Mouse (Mus musculus): Measurements from ENCODE around the gene Med29. TPM values are rescaled to one million over a fixed set of nuclear protein-coding genes. Genes with fewer than 3 reads are reported as not detected.
A peak's percentile ranks its signal among the peaks of the same experiment; 100 is the strongest.

Med29 gene
- total RNA-seq, 2 experiments from 2014 or later = 22.1 to 28.3 TPM

DNA sequence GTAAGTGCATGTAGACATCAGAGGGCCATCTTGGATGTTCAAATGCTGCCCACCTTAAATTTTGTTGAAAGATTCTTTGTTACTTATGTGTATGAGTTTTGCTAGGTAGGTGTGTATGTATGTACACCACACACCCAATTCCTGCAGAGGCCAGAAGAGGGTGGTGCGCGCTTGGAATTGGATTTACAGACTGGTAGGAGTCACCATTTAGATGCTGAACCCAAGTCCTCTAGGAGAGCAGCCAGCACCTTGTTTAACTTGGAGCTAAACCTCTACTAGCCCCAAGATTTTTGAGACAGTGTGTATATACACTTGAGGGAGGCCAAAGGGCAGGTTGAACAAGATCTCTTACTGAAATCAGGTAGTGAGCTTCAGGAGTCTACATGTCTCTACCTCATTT lies 39.2 kb downstream of the Med29 start:
- no peak for TF ChIP-seq CTCF (IDR thresholded peaks at IDR 0.05)
- DNase-seq = no peak
- no peak overlapping the region for H3K4me3 ChIP-seq
- H3K27ac ChIP-seq = no peak overlapping the region
- intact Hi-C loops (cut with DNase I) = loop anchor here (2.0 kb wide), 1 partner anchor 18 kb away; no protein-coding TSS in a partner anchor

DNA sequence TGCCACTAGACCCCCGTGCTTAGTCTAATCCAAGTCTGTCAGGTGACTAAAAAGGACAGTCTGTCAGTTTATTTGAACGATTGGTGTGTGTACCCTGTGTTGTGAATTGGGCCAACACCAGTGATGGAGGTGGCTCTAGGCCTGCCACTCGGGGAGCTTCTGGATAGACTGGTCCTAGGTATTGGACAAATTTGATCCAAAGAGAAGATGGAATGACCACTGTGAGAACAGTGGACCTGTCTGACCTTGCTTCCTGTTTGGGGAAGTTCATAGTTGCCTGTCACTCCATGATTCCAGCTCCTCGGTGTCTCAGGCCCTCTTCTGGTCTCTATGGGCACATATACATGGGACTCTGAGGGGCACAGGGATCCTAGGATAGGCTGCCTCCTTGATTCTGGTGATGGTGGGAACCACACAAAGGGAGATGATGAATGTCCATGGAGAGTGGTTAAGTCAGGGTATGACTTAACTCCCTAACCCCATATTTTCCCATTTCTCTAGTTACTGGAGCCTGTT lies 40.8 kb downstream of the Med29 start:
- DNase-seq = no peak
- Histone ChIP-seq H3K27ac (peak overlapping the region; percentile 92), H3K4me3 (peak overlapping the region; percentile 91)
- TF ChIP-seq CTCF (IDR thresholded peaks at IDR 0.05) = no peak
- intact Hi-C loops (cut with DNase I) = loop anchor here (2.0 kb wide), 1 partner anchor 19 kb away; no protein-coding TSS in a partner anchor

DNA sequence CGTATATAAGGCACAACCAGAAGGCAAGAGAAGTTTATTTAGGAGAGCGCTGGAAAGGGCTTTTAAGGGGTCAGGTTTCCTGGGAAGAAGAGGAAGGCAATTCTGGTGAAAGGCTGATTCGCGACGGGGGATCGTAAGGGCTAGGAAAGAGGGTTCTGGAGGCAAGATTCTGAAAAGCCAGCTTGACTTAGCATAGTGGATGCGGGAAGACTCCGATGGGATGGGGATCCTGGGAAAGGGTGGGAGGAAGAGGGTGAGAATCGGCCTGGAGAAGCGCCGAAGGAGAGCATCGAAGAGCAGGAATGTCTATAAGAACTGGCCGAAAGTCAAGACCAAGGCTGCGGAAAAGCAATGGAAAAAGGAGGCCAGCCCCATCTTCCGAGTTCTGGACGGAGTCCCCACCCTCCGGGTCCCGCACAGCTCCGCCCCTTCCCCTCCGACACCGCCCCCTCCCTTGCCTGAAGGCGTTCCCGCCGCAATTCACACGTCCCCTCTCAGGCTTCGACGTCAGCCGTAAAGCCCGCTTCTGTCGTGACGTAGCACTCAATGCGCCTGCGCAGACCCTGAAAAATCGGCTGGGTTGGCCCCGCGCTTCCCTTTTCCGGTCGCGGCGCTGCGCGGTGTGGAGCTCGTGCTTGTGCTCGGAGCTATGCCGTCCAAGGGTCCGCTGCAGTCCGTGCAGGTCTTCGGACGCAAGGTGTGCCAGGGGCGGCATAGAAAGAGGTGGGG lies 42.2 kb downstream of the Med29 start, which contains the start of gene Rps16:
Gene Rps16 (plus strand): TSS at position 498 of the 729 bp plus-strand sequence.
- DNase-seq = peak; percentile 99
- no peak for TF ChIP-seq CTCF (IDR thresholded peaks at IDR 0.05)
- intact Hi-C loops (cut with DNase I) = no loop called here
- H3K4me3 ChIP-seq = peak within 1 kb of the TSS; percentile 91
- peak within 1 kb of the TSS; percentile 92 for H3K27ac ChIP-seq

DNA sequence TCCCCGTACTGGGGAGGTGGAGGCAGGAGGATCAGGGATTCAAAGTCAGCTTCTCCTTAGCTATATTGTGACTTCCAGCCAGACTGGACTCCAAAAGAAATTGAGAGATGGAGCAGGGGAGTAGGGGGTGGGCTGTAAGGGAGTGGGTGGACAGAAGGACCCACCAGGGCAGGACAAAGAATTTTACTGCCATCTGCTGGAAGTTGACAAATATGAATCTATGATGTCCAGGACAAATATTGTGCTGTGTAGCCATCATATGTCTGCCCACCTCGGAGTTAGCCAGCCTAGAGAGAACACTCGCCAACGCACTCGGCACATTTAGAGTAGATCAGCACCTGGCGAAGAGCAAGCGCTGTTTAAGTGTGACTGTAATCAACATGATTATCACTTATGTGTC lies 43.9 kb downstream of the Med29 start:
- Histone ChIP-seq H3K4me3 (no peak overlapping the region), H3K27ac (no peak overlapping the region)
- intact Hi-C loops (cut with DNase I) = loop anchor here (5.0 kb wide), 1 partner anchor 71 kb away; the partner anchor contains the start of gene Eid2b
- TF ChIP-seq CTCF (IDR thresholded peaks at IDR 0.05) = peak; percentile 14; the same call in 1 of the 2 replicates
- no peak for DNase-seq

DNA sequence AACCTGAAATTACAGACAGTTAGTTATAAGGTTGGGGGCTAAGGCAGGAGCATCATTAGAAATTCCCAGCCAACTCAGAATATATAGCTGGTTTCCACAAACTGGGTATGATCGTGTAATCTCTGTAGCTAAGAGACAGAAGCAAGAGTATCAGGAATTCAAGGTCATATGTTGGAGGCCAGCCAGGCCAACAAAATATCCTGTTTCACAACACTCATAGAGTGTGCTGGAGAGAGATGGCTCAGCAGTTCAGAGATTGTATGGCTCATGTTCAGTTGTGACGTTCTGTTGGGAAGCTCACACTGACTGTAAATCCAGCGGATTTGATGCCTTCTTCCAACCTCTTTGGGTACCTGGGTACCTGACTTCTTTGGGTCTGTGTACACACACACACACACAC lies 44.8 kb downstream of the Med29 start:
- TF ChIP-seq CTCF (IDR thresholded peaks at IDR 0.05) = no peak
- H3K4me3 ChIP-seq = no peak overlapping the region
- peak; percentile 63 for DNase-seq
- intact Hi-C loops (cut with DNase I) = loop anchor here (5.0 kb wide), 1 partner anchor 70 kb away; the partner anchor contains the start of gene Eid2b
- H3K27ac ChIP-seq = 0 out of 2 replicates have a peak overlapping the region, but pooled peaks have one; percentile 35

DNA sequence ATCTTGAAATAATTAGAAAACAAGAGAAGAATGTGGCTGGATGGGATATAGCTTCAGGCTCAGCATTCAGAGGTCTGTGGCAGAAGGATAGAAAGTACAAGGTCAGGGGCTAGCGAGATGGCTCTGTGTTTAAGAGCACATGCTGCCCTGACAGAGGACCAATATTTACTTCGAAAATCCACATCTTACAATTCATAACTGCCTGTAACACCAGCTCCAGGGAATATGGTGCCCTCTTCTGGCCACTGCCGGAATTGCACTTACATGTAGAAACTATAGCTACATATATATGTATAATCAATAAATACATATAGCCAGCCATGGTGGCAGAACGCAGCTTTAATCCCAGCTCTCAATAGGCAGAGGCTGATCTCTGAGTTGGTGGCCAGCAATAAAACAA lies 47.9 kb downstream of the Med29 start:
- TF ChIP-seq CTCF (IDR thresholded peaks at IDR 0.05) = peak; percentile 76
- intact Hi-C loops (cut with DNase I) = loop anchor here (5.0 kb wide), 1 partner anchor 67 kb away; the partner anchor contains the start of gene Eid2b
- H3K4me3 ChIP-seq = no peak overlapping the region
- DNase-seq = peak; percentile 55
- no peak overlapping the region for H3K27ac ChIP-seq

DNA sequence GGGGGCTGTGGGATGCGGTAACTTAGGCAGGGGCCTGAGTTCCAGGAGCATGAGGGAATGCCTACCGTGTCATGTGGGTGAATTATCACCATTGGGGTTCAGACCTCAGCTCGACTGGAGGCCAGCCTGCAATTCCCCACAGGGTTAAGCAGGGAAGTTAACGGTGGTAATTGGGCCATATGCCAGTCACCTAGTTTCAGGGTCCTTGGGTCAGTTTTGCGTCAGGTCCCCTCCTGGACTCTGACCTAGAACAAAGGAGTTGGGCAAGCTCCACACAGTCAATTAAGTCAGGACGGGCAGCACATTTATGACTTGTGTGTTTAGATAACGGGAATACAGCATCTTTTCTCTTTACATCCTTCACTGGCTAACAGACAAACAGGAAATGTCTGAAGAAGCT lies 51.1 kb downstream of the Med29 start:
- DNase-seq = no peak
- no peak overlapping the region for H3K4me3 ChIP-seq
- intact Hi-C loops (cut with DNase I) = no loop called here
- no peak for TF ChIP-seq CTCF (IDR thresholded peaks at IDR 0.05)
- H3K27ac ChIP-seq = no peak overlapping the region

DNA sequence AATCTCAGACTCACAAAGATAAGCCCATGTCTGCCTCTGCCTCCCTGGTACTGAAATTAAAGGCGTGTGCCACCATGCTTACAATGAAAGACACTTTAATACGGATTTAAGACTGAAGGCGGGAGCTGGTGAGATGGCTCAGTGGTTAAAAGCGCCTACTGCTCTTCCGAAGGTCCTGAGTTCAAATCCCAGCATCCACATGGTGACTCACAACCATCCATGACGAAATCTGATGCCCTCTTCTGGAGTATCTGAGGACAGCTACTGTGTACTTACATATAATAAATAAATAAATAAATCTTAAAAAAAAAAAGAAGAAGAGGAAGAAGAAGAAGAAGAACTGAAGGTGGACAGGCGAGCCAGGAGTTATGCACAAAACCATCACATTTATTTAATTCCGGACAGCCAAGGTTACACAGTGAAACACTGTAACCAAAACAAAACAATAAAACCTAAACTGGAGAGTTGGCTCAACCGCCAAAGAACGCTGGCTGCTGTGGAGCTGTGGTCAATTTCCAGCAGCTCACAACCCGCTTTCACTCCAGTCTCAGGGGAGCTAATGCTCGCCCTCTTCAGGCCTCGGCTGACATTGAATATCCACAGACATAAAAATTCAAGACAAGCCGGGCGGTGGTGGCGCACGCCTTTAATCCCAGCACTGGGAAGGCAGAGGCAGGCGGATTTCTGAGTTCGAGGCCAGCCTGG lies 53.1 kb downstream of the Med29 start:
- intact Hi-C loops (cut with DNase I) = loop anchor here (5.0 kb wide), 1 partner anchor 162 kb away; the partner anchor contains the start of gene Dyrk1b
- peak overlapping the region; percentile 77 for H3K4me3 ChIP-seq
- peak; percentile 52 for TF ChIP-seq CTCF (IDR thresholded peaks at IDR 0.05)
- H3K27ac ChIP-seq = peak overlapping the region; percentile 96
- peak; percentile 78 for DNase-seq

DNA sequence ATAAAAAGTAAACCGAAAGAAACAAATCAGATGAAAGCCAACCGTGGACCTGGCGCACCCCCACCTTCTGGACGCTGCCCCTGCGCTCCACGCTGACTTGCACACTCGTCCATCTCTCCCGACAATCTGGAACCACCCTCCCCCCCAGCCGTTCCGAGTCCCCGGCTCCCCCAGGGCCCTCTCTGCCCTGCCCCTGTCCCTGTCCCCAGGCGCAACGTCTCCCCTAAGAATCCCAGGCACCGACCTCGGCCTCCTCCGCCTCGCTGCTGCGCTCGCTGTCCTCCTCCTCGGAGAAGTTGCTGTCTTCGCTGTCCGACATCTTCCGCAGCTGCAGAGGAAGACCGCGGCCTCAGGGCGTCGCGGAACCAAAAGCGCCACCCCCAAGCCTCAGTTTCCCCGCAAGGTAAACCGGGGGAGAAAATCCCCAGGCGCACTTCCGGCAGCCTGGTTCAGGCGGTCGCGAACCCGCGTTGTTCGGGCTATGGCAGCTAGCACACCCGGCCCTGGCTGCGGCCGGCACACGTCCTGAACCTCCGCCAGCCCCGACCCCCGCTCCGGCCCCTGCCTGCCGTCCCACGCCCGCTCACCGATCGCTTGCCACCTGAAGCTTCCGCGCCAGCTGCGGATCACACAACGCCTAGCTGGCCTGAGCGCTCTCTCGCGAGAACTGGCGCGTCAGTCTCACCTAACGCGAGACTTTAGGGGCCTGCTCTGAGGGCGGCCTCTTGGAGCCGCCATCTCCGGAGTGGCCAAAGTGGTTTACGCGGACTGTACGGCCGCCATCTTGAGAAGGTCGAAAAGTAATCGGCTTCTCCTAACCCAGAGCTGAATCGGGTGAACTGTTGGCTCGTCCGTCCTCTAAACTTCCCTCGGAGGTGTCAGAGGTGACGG lies 54.2 kb downstream of the Med29 start, which contains the start of gene Supt5:
Gene Supt5 (minus strand): TSS at position 639 of the 891 bp plus-strand sequence.
- DNase-seq = peak; percentile 99
- intact Hi-C loops (cut with DNase I) = loop anchor here (5.0 kb wide), 1 partner anchor 161 kb away; the partner anchor contains the start of gene Dyrk1b
- Histone ChIP-seq H3K4me3 (peak within 1 kb of the TSS; percentile 77), H3K27ac (peak within 1 kb of the TSS; percentile 96)
- no peak for TF ChIP-seq CTCF (IDR thresholded peaks at IDR 0.05)

Other genes with a start within 250 kb of the Med29 start
- gene Fbl, start 223.0 kb downstream of the Med29 start, total RNA-seq (2021) = 10 to 100 TPM; 21.2 to 28.9 TPM
- 10 to 100 TPM; 65.3 to 78.6 TPM for gene Dyrk1b, start 213.2 kb downstream of the Med29 start, total RNA-seq (2021)
- gene Eid2, start 124.8 kb downstream of the Med29 start, total RNA-seq (2021) = 1 to 10 TPM; 6.4 to 6.8 TPM
- 1 to 10 TPM; 5.0 to 7.8 TPM for gene Eid2b, start 115.0 kb downstream of the Med29 start, total RNA-seq (2021)
- gene Selenov, start 101.5 kb downstream of the Med29 start, total RNA-seq (2021) = not detected
- gene Dll3, start 90.5 kb downstream of the Med29 start, total RNA-seq (2021) = not detected
- 10 to 100 TPM; 38.2 to 49.3 TPM for gene Timm50, start 80.6 kb downstream of the Med29 start, total RNA-seq (2021)
- gene Supt5, start 54.0 kb downstream of the Med29 start, total RNA-seq (2021) = 10 to 100 TPM; 57.9 to 68.6 TPM
- gene Rps16, start 42.1 kb downstream of the Med29 start, total RNA-seq (2021) = 100 to 1,000 TPM; 373 to 449 TPM
- gene Plekhg2, start 20.1 kb downstream of the Med29 start, total RNA-seq (2021) = 1 to 10 TPM; 4.0 to 7.5 TPM
- gene Zfp36, start 12.5 kb downstream of the Med29 start, total RNA-seq (2021) = 10 to 100 TPM; 10.0 to 36.7 TPM
- gene Paf1, start 243 bp upstream of the Med29 start, total RNA-seq (2021) = 10 to 100 TPM; 31.0 to 35.0 TPM
- gene Gmfg, start 44.7 kb upstream of the Med29 start, total RNA-seq (2021) = 1 to 10 TPM; 2.1 to 2.4 TPM
- under 1 TPM; 0.14 to 0.18 TPM for gene Lrfn1, start 59.3 kb upstream of the Med29 start, total RNA-seq (2021)
- gene Ifnl2, start 117.7 kb upstream of the Med29 start, total RNA-seq (2021) = not detected
- gene Ifnl3, start 130.1 kb upstream of the Med29 start, total RNA-seq (2021) = not detected
- gene Sycn, start 148.2 kb upstream of the Med29 start, total RNA-seq (2021) = not detected
- gene Nccrp1, start 154.5 kb upstream of the Med29 start, total RNA-seq (2021) = not detected
- gene Samd4b, start 205.4 kb upstream of the Med29 start, total RNA-seq (2021) = 10 to 100 TPM; 13.0 to 13.1 TPM
- 1 to 10 TPM; 2.4 to 3.2 TPM for gene Pak4, start 205.5 kb upstream of the Med29 start, total RNA-seq (2021)
- not detected for gene Acp7, start 238.6 kb upstream of the Med29 start, total RNA-seq (2021)